Comparison of ENCODE assay signal across 16 mouse cellular contexts in the genomic region with DNA sequence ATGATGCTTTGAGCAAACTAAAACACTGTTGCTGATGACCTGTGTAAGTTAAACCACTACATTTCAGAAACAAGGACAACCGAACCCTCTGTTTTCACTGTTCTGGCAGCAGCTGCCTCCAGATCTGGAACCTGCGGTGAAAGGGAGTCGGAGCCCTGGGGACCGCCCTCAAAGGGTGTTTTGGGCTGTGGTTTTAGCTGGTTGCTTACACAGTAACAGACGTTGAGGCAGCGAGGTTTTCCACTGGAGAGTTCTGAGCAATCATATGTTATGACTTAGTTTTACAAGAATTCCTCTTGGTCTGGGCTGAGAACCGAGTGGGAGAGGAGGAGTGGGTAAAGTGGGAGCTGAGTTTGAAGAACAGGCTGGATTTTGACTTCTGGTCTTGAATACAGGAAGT. TPM values are rescaled to one million over a fixed set of nuclear protein-coding genes. Genes with fewer than 3 reads are reported as not detected.
DNase-seq lines count a peak whose midpoint lies in the region; ATAC-seq and TF ChIP-seq lines count a peak whose summit lies in the region.
"Had no signal": no experiment of that assay in that cellular context is flagged by ENCODE, and none has a peak within 500 bp of the region (broad histone marks: within the 10 kb centered on the region; RNA-seq: fewer than 3 reads in every experiment).

No protein-coding gene starts in this region.

- H3K4me1 ChIP-seq in liver, postnatal 0 days (ENCODE audit: insufficient read depth) = no peaks in the 10 kb centered on the region
- H3K4me1 ChIP-seq in liver, embryonic 11.5 days (replicated peaks; ENCODE audit: control insufficient read depth, insufficient read depth, low read length) = no peaks in the 10 kb centered on the region
- no peaks in the 10 kb centered on the region for H3K4me1 ChIP-seq in hindbrain, embryonic 14.5 days (replicated peaks; ENCODE audit: control insufficient read depth, insufficient read depth, low read length)
- H3K4me1 ChIP-seq: forebrain, embryonic 15.5 days; midbrain, embryonic 12.5 days had no signal

- H3K4me3 ChIP-seq in liver, postnatal 0 days (ENCODE audit: low read depth, low read length) = no peak overlapping the region
- H3K4me3 ChIP-seq in liver, embryonic 11.5 days (ENCODE audit: low read depth, low read length) = no peak overlapping the region
- H3K4me3 ChIP-seq in hindbrain, embryonic 14.5 days (replicated peaks; ENCODE audit: low read length) = no peak overlapping the region
- H3K4me3 ChIP-seq: forebrain, embryonic 15.5 days; heart, adult 2 months; hindbrain, embryonic 10.5 days; layer of hippocampus, adult 2 months; midbrain, embryonic 12.5 days had no signal

- ATAC-seq in liver, postnatal 0 days = peak; percentile 33; the same call in 1 of the 2 replicates
- no peak for ATAC-seq in liver, embryonic 11.5 days (replicated peaks; ENCODE audit: low FRiP score)
- ATAC-seq in megakaryocyte-erythroid progenitor cell, adult 5-6 weeks (replicated peaks; ENCODE audit: low FRiP score, low TSS enrichment, poor library complexity, severe bottlenecking) = peak; percentile 66
- ATAC-seq in frontal cortex, adult (ENCODE audit: low TSS enrichment) = no peak
- no peak for ATAC-seq in hindbrain, embryonic 14.5 days (ENCODE audit: low FRiP score)
- ATAC-seq: forebrain, embryonic 15.5 days had no signal

- no peak for TF ChIP-seq EP300 in liver, postnatal 0 days (IDR thresholded peaks at IDR 0.05; ENCODE audit: low read depth)

- peak; percentile 43 for DNase-seq in liver, postnatal 0 days
- DNase-seq in liver, embryonic 11.5 days (ENCODE audit: low spot score) = no peak
- peak; percentile 50 for DNase-seq in fibroblast of lung, adult 2 months (ENCODE audit: low read depth)
- peak; percentile 83 for DNase-seq in thymus, postnatal 14 days
- DNase-seq in lung, adult 18-20 months = no peak
- no peak for DNase-seq in hindbrain, embryonic 14.5 days (ENCODE audit: low spot score)
- DNase-seq: adrenal gland, postnatal 25 days; cerebellum, adult 11 months had no signal

- no peak overlapping the region for H3K4me2 ChIP-seq in liver, postnatal 0 days (ENCODE audit: low read depth, low read length)
- H3K4me2 ChIP-seq in liver, embryonic 11.5 days = no peak overlapping the region
- no peak overlapping the region for H3K4me2 ChIP-seq in hindbrain, embryonic 14.5 days (replicated peaks)
- H3K4me2 ChIP-seq: forebrain, embryonic 15.5 days; midbrain, embryonic 12.5 days had no signal

- H3K9ac ChIP-seq in liver, postnatal 0 days (replicated peaks) = no peak overlapping the region
- H3K9ac ChIP-seq in liver, embryonic 11.5 days (ENCODE audit: low read depth, low read length) = no peak overlapping the region
- no peak overlapping the region for H3K9ac ChIP-seq in hindbrain, embryonic 14.5 days
- H3K9ac ChIP-seq: forebrain, embryonic 15.5 days; midbrain, embryonic 12.5 days had no signal

- WGBS in liver, postnatal 0 days (ENCODE audit: insufficient replicate concordance) = 45% methylated on average over 7 of the region's 7 CpGs
- 58% methylated on average over 7 of the region's 7 CpGs for WGBS in liver, embryonic 11.5 days
- WGBS in hindbrain, embryonic 14.5 days = 83% methylated on average over 7 of the region's 7 CpGs

- H3K27me3 ChIP-seq in liver, postnatal 0 days (ENCODE audit: insufficient read depth, low read length) = no peaks in the 10 kb centered on the region
- H3K27me3 ChIP-seq in liver, embryonic 11.5 days (replicated peaks; ENCODE audit: control insufficient read depth, insufficient read depth, low read length) = no peaks in the 10 kb centered on the region
- no peaks in the 10 kb centered on the region for H3K27me3 ChIP-seq in hindbrain, embryonic 14.5 days (ENCODE audit: control insufficient read depth, insufficient read depth, low read length)
- H3K27me3 ChIP-seq: forebrain, embryonic 15.5 days; midbrain, embryonic 12.5 days had no signal

- no peaks in the 10 kb centered on the region for H3K9me3 ChIP-seq in liver, postnatal 0 days (ENCODE audit: low read length)
- no peaks in the 10 kb centered on the region for H3K9me3 ChIP-seq in liver, embryonic 11.5 days (ENCODE audit: control insufficient read depth, low read length)
- no peaks in the 10 kb centered on the region for H3K9me3 ChIP-seq in hindbrain, embryonic 14.5 days (ENCODE audit: control insufficient read depth, low read length)
- H3K9me3 ChIP-seq: forebrain, embryonic 15.5 days; hindbrain, embryonic 10.5 days; midbrain, embryonic 12.5 days had no signal

- peak overlapping the region; percentile 55; the same call in 1 of the 2 replicates for H3K27ac ChIP-seq in liver, postnatal 0 days (ENCODE audit: low read depth)
- H3K27ac ChIP-seq in liver, embryonic 11.5 days (ENCODE audit: low read depth, low read length) = no peak overlapping the region
- H3K27ac ChIP-seq in hindbrain, embryonic 14.5 days = no peak overlapping the region
- H3K27ac ChIP-seq: forebrain, embryonic 15.5 days; heart, adult 2 months; hindbrain, embryonic 10.5 days; layer of hippocampus, adult 2 months; midbrain, embryonic 12.5 days had no signal

- no peak for TF ChIP-seq CTCF in liver, postnatal 0 days (IDR thresholded peaks at IDR 0.05; ENCODE audit: low read depth)

- no peaks in the 10 kb centered on the region for H3K36me3 ChIP-seq in liver, postnatal 0 days (replicated peaks; ENCODE audit: insufficient read depth, low read length)
- no peaks in the 10 kb centered on the region for H3K36me3 ChIP-seq in liver, embryonic 11.5 days (ENCODE audit: control insufficient read depth, insufficient read depth, low read length)
- no peaks in the 10 kb centered on the region for H3K36me3 ChIP-seq in hindbrain, embryonic 14.5 days (replicated peaks; ENCODE audit: control insufficient read depth, insufficient read depth)
- H3K36me3 ChIP-seq: forebrain, embryonic 15.5 days; hindbrain, embryonic 10.5 days; midbrain, embryonic 12.5 days had no signal

RNA-seq across cellular contexts. Expression of gene Aff3, which starts 7.1 kb away (rescaled TPM):
- 0.81 and 1.1 TPM in 2 replicates for polyA plus RNA-seq in liver, postnatal 0 days (2015; fragmentation: Nextera tagmentation; extraction: Ambion mirVana)
- polyA plus RNA-seq in liver, embryonic 11.5 days (2014; fragmentation: Nextera tagmentation; extraction: Ambion mirVana) = 4.4 and 4.7 TPM in 2 replicates
- total RNA-seq in megakaryocyte-erythroid progenitor cell, adult 5-6 weeks (2014; fragmentation: Nextera tagmentation) = 34.5 and 39.3 TPM in 2 replicates
- 14.2 and 65.8 TPM in 2 replicates for total RNA-seq in megakaryocyte-erythroid progenitor cell, adult 5-6 weeks (2017)
- 29.5 and 31.3 TPM in 2 replicates for polyA plus RNA-seq in hindbrain, embryonic 14.5 days (2014; fragmentation: Nextera tagmentation; extraction: Ambion mirVana)
- polyA plus RNA-seq: C2C12 had no signal

Comparison
In these comparisons a context has a peak if more than half of its experiments do, and no peak if none do; other contexts are left out.
1. ATAC-seq: peak in liver, postnatal 0 days (single experiment) and megakaryocyte-erythroid progenitor cell, adult 5-6 weeks (single experiment); none in liver, embryonic 11.5 days (single experiment), frontal cortex, adult (single experiment) and hindbrain, embryonic 14.5 days (single experiment).
2. DNase-seq: peak in liver, postnatal 0 days (single experiment), fibroblast of lung, adult 2 months (single experiment) and thymus, postnatal 14 days (single experiment); none in liver, embryonic 11.5 days (single experiment), lung, adult 18-20 months (0 of 2) and hindbrain, embryonic 14.5 days (single experiment).